Mouse (Mus musculus): Measurements from ENCODE around the gene Sdhb.

Sdhb gene

DNA sequence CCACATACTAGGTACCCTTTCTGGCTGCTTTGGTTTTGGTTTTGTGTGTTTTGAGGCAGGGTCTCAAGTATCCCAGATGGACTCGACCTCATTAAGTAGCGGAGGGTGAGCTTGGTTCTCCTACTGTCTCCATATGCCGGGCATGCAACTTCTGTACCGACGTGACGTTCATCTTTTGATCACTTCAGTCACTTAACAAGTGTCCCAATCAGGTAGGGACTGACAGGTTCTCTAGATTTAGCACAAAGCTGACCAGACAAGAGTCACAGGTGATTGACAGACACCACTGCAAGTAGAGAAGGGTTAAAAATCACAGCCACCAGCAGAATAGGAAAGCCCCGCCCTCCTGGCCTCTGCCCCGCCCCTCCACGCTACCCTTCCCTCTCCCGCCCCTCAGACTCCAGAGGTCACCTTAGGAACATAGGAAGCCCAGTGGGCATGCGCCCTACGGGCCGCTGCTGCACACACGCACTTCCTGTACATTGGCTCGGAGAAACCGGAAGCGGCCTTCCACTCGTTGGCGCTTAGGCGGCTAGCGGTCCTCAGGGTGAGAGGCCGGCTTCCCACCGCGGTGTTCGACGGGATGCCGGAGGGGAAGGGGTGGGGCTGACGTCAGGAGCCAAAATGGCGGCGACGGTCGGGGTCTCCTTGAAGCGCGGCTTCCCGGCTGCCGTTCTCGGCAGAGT lies at the start of gene Sdhb:
Sdhb (plus strand) TSS at position 423 of the 686 bp plus-strand sequence.
- DNase-seq = peak; percentile 94 to 96

GRCm38 (mm10) chr4:140911416-140911815 lies 49.6 kb upstream of the Sdhb start:
- DNase-seq = no peak

DNA sequence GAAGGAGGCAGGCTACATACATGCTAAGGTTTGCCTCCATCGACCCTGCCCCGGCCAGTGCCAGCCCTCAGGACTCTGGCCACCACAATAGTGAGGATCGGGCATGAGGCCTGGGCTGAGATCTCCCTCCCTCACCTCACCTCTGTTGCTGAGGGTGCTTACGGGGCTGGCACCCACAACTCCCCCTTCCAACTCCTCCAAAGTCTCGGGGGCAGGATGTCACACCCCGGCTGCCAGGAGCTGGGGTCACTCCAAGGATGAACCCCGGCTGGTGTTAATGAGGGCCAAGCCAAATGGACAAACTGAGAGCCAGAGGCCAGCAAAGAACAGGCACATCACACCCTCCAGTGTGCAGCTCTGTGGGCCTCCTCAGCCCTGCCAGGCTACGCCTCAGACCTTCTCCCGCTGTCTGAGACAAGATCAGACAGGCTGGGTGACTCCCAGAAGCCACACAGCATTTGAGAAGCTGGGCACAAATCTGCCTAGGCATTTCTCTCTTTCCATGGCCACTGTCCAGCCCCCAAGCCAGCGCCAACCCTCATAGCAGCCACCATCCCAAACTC lies 48.7 kb upstream of the Sdhb start:
- no peak for DNase-seq

DNA sequence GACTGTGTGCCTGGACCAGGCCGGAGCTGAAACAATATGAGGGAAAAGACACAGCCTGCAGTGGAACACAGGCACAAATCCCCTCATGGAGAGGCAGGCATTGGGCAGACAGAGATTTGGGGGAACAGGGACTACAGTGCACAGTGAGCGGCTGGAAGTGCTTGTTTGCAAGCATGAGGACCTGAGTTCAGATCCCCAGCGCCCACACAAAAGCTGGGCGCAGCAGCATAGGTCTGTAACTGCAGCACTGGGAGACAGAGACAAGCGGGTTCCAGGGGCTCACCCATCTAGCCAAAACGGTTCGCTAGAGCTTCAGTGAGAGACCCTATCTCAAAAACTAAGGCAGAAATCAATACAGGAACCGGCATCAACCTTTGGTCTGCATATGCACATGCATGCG lies 47.4 kb upstream of the Sdhb start:
- DNase-seq = no peak

GRCm38 (mm10) chr4:140914731-140915131 lies 46.3 kb upstream of the Sdhb start:
- no peak for DNase-seq

- DNase-seq = no peak
These were observed 45.8 kb upstream of the Sdhb start for GRCm38 (mm10) chr4:140915235-140915634.

DNA sequence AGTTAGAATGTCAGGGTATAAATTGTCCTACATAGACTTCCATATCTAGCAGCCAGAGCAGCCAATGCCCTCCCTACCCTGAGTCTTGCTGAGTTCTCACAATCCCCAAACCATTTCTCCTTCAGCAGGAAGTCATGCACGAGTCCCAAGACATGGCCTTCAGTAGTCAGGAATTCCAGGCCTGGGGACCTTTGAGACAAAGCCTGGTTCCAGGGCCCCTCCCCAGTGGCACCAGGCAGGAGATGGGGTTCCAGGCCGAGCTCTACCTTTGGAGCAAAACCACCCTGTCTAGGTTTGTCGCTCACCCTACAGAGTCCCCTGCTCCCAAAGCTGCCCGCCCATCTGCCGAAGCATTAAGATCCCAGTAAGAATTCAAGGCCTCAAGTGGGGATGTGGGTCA lies 44.7 kb upstream of the Sdhb start:
- no peak for DNase-seq

DNA sequence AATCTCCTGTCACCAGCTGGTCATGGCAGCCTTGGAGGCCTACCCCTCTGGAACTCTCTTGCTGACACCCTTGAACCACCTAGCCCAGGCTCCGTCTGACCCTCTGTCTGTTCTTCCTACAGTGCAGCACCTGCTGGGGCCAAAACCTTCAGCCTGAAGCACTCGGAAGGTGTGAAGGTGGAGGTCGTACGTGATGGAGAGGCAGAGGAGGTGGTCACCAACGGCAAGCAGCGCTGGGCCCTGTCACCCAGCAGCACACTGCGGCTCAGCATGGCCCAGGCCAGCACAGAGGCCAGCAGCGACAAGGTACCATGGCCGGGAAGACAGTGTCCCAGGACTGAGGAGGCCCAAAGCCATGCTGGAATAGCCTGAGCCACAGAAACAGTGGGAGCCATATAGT lies 43.6 kb upstream of the Sdhb start:
- DNase-seq = no peak

DNA sequence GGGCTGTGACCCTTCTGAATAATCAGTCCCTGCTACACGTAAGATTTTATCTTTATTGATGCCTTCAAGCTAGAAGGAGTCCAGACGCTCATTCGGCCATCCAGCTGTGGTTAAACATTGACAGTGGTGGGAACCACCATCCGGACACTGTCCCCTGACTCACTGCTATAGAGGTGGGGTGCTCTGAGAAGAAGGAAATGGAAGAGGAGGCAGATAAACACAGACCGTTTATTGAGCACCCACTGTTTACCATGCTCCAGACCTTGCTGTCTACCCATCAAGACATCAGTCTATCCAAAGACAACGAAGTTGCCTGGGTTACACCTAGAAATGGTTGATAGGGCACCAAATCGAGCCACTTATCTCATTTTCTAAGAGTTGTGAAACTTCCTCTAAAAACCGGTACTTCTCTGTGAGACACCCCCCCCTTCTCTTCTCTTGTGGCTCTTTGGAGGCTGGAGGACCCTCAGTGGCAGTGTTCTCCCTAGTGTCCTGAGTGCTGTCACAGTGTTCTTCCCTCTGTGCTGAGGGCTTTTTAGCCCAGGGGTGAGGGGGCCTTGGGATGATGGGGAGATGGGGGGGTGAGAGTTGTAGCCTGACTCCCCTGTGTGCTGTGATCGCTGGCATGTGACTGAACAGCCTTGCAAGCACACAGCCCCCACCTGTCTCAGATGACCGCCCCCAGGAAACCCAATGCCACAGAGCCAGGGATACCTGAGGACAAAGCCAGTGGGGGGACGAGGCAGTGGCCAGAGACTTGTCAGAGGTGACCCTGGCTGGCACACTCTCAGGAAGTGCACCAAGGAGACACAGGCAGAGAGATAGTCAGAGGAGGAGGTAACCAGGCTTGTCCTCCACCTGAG lies 40.8 kb upstream of the Sdhb start:
- no peak for DNase-seq

- DNase-seq = no peak
These were observed 38.5 kb upstream of the Sdhb start for GRCm38 (mm10) chr4:140922508-140922907.

- DNase-seq = no peak
These were observed 35.4 kb upstream of the Sdhb start for GRCm38 (mm10) chr4:140925648-140926047.

GRCm38 (mm10) chr4:140928349-140928748 lies 32.7 kb upstream of the Sdhb start:
- DNase-seq = no peak

DNA sequence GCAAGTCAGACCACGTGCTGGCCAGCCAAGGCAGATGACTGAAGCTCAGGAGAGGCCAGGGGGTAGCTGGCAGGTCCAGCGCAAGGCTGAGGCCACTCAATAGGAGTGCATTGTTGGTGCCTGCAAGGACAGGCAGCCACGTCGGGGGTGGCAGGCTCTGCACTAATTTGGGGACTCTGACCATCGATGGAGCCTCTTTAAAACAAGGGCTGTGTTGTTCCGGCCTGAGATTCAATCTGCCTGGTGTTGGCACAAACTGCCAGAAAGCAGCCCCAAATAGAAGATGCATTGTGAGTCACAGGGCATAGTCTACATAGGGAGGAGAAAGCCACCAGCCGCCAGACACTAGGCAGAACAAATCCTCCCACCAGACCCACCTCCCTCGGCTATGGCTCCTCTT lies 31.3 kb upstream of the Sdhb start:
- no peak for DNase-seq

GRCm38 (mm10) chr4:140930900-140931470 lies 30.0 kb upstream of the Sdhb start:
- DNase-seq = peak in 1 of 2 experiments; percentile 30

- no peak for DNase-seq
These were observed 25.4 kb upstream of the Sdhb start for GRCm38 (mm10) chr4:140935643-140936042.

DNA sequence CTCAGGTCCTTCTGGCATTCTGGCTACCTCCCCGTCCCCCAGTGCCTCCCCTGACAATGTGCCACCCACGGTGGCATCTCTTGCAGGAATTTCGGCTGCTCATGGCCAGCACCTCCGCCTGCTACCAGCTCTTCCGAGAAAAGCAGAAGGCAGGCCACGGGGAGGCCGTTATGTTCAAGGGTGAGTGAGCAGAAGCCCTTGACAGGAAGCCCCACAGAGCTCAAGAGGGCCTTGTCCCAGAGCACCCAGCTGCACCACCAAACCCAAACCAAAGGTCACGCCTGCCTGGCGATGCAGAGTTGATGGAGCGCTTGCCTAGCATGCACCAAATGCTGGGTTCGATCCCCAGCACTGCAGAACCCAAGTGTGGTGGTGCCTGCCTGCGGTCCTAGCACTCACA lies 16.6 kb upstream of the Sdhb start:
- DNase-seq = peak; percentile 62 to 76

DNA sequence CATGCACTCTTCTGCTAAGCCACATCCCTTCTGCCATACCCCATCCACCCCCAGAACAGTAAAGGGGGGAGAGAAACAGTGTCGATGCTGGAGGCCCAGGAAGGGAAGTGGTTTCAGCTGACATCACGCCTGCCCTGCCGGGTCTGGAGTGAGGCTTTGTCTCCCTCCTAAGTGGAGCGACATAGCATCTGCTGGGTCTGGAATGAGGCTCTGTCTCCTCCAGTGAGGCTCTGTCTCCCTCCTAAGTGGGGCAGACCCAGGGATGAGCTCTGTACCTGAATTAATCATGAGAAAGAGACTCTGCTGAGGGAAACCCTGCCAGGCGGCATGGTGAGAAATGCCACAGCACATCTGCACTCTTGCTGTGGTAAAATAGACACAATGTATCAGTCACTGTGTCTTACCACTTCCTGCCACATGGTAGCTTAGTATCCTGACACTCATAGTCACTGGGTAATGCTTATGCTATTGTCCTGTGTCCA lies 16.0 kb upstream of the Sdhb start:
- DNase-seq = peak; percentile 79 to 90

GRCm38 (mm10) chr4:140945571-140945970 lies 15.4 kb upstream of the Sdhb start:
- peak in 1 of 2 experiments; percentile 38 for DNase-seq

GRCm38 (mm10) chr4:140946048-140946447 lies 15.0 kb upstream of the Sdhb start:
- peak in 1 of 2 experiments; percentile 31 for DNase-seq

DNA sequence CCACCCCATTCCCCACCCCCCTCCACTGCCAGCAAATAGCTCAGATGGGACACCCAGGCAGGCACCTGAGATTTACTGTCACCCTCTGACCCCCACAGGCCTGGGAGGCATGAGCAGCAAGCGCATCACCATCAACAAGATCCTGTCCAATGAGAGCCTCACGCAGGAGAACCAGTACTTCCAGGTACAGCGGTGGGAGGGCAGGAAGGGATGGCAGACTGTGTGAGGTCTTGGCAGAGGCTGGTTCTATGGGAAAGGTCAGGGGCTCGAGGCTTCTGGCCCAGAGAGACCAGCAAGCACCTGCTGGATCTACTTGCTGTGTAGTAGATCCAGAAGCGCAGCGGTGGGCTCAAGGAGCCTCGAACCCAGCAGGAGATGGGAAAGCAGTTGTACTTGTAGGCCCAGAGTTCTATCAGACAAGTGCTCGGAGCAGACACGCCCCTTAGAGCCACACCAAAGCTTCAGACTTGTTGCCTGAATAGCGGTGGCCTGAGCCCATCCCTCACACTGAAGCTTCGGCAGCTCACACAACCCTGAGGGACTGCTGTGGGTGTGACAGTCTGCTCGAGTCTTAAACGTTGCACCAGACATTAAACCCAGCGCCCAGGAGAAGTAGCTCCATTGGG lies 14.3 kb upstream of the Sdhb start:
- DNase-seq = peak in 1 of 2 experiments; percentile 42

DNA sequence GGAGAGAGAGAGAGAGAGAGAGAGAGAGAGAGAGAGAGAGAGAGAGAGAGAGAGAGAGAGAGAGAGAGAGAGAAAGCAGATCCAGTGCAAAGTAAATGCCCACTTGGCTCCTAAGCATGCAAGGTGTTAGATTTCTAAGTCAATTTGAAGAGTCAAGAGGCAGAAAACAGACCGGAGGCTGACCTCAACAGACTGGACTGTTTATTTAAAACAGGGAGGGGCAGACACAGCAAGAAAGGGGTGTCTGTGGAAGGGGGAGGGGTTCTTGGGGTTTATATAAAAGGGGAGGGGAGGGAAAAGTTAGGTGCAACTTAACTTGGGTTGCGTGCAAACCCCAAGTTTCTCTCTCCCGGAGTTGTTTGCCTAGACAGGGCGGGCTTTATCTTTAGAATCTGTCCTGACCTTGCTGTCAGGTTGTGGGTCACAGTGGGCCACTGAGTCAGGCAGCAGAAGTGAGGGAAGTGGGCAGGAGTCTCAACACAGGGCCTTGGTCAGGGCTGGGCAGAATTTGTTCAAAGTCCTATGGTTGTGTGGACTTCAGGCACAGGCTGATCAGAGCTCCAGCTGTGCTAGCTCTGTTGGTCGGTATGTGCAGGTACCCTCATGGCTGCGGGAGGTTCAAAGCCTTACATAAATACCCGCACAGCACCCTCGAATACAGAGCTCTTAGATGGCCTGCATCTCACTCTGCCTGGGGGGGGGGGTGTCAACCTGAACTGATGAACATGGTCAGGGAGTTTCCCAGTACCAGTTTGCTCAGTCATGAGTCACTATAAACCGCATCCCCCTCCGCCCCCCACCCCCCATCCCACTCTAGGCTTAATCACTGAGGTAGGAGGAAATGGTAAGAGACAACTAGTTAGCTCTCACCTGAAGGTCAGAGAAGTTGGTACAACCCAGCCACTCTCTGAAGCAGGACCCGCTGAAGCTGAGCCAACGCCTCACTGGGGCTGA lies 13.2 kb upstream of the Sdhb start:
- DNase-seq = no peak

GRCm38 (mm10) chr4:140948481-140948880 lies 12.5 kb upstream of the Sdhb start:
- DNase-seq = peak in 1 of 2 experiments; percentile 62

Data from thymus, adult 18-20 months (tissue).